Mouse (Mus musculus) lung, postnatal 0 days (tissue): ENCODE data around the gene Exoc5.

Source experiments
- CTCF ChIP-seq: IDR thresholded peaks from 2 replicates; pipeline ENCODE4 v1.5.1; 2016; ENCODE audit warnings: antibody characterized with exemption, mild to moderate bottlenecking
- EP300 ChIP-seq: IDR thresholded peaks from 2 replicates; pipeline ENCODE4 v1.6.1; 2016; ENCODE audit warnings: antibody characterized with exemption, mild to moderate bottlenecking, control low read depth

DNA sequence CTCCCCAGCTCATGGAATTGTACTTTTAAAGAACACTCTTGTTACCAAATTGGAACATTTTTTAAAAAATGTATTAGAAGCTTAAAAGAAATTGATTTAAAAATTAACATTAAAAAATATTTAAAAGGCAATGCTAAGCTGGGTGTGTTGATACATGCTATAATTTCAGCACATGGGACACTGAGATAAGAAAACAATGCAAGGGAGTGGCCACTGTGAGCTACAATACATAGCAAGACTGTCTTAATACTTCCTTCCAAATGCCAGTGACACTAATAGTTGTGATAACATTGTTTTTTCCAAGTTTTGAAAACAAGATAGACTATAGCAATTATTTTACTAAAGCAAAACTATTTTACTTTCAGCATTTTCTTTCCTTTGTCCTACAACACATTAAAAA, 17.0 kb downstream of the Exoc5 start:
- TF ChIP-seq CTCF: no peak
- no peak for TF ChIP-seq EP300
